In the genomic region with DNA sequence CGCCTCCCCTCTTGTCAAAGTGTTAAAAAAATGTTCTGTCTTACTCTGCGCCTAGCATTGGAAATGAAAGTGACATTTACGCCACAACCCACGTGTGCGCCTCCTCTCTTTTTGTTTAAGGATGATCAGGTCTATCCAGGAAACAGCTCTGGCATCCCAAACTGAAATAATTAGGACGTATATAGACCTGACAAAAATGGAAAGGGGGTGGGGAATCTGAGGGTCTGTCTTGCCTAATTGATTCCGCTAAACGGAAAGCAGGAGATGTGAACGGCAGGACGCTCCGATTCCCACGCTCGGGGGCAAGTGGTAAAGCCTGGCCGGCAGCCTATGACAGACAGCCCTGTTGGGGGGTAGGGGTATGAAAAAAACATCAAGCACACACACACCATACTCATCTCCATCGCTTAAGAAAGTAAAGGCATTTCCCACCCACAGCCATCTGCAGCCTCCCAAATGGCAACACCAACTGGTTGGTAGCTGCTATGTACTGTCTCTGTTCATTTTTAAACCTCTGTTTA, we compare ENCODE assay signal across 8 mouse cellular contexts.
DNase-seq lines count a peak whose midpoint lies in the region; ATAC-seq lines count a peak whose summit lies in the region.

No protein-coding gene starts in this region.

- no peak overlapping the region for H3K27ac ChIP-seq in heart, embryonic 12.5 days (ENCODE audit: poor library complexity, severe bottlenecking)

- DNase-seq in heart, adult 18-20 months: no peak
- DNase-seq in cerebellum, postnatal 14 days: peak; percentile 71 to 80
- DNase-seq in left cerebral cortex, postnatal 4 days: peak; percentile 83
- DNase-seq in right cerebral cortex, adult 18-20 months: peak; percentile 90
- DNase-seq in natural killer cell, adult 2 months (ENCODE audit: low spot score in 2 of 2): no peak
- no peak for DNase-seq in ovary, postnatal 14 days (ENCODE audit: low spot score)

- H3K4me3 ChIP-seq in heart, embryonic 12.5 days: peak overlapping the region; percentile 30

- peak overlapping the region; percentile 56 for H3K4me2 ChIP-seq in heart, embryonic 12.5 days

- H3K9ac ChIP-seq in heart, embryonic 12.5 days: no peak overlapping the region; the same call in 1 of the 2 replicates

- H3K27me3 ChIP-seq in heart, embryonic 12.5 days (replicated peaks): peaks cover 45% of the 10 kb centered on the region

- H3K4me1 ChIP-seq in heart, embryonic 12.5 days (replicated peaks): peaks cover 14% of the 10 kb centered on the region

- H3K9me3 ChIP-seq in heart, embryonic 12.5 days (replicated peaks): no peaks in the 10 kb centered on the region

- 7% methylated on average over 15 of the region's 15 CpGs for WGBS in heart, embryonic 12.5 days

- H3K36me3 ChIP-seq in heart, embryonic 12.5 days: no peaks in the 10 kb centered on the region

- intact Hi-C loops in left cerebral cortex, postnatal 4 days (cut with DNase I): loop anchor here (2.0 to 10.0 kb wide), 4 partner anchors 245 to 873 kb away; no protein-coding TSS in a partner anchor

- ATAC-seq in heart, embryonic 12.5 days (ENCODE audit: insufficient number of reproducible peaks, low FRiP score): no peak
- peak; percentile 15 to 41; a peak in 1 of 4 replicates for ATAC-seq in hematopoietic stem cell, adult 5-6 weeks (replicated peaks in 1 of 2; ENCODE audit: insufficient read depth in 1 of 2, low FRiP score in 2 of 2, low TSS enrichment in 1 of 2, low read depth in 1 of 2, poor library complexity in 2 of 2, severe bottlenecking in 2 of 2)

Comparison
In these comparisons a context has a peak if more than half of its experiments do, and no peak if none do; other contexts are left out.
1. DNase-seq: peak in cerebellum, postnatal 14 days (2 of 2), left cerebral cortex, postnatal 4 days (single experiment) and right cerebral cortex, adult 18-20 months (single experiment); none in heart, adult 18-20 months (0 of 2), natural killer cell, adult 2 months (0 of 2) and ovary, postnatal 14 days (single experiment).